Mouse (Mus musculus) embryonic fibroblast, embryonic 13.5 days (primary cell): ENCODE results near the gene Cfap73.

Experiments used
- CTCF ChIP-seq: IDR thresholded peaks from 2 replicates; pipeline ENCODE4 v1.5.1; 2011; ENCODE audit warnings: mild to moderate bottlenecking, control low read depth, low read length, moderate library complexity, borderline replicate concordance; ENCODE audit not compliant: insufficient read depth
- POLR2A ChIP-seq: IDR thresholded peaks from 2 replicates; pipeline ENCODE4 v1.6.1; 2011; ENCODE audit warnings: low read depth, mild to moderate bottlenecking, control low read depth, low read length, moderate library complexity

- TF ChIP-seq POLR2A (no peak), CTCF (no peak)
Measured at GRCm38 (mm10) chr5:120631892-120632291, 2.1 kb downstream of the Cfap73 start.
